Mouse (Mus musculus): ENCODE results near the gene Rnf43.

DNA sequence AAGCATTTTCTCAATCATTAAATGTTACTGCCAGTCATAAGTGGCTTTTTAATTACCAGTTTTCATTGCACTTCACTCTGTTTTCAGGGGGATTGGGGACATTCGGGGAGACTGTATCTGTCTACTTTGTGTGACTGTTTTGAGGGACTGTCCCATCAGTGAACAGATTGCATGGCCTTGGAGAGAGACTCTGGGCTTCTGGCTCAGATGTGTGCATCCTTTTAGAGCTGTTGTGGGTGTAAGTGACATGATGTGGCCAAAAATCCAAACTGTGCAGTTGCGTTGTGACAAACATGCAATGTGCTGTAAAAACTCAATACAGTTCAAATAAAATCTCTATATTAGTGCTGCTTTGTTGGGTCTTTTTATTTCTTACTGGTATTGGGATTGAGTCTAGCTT, 46.6 kb upstream of the Rnf43 start:
- no peak for TF ChIP-seq CTCF (IDR thresholded peaks at IDR 0.05; ENCODE audit: control insufficient read depth, insufficient read depth, insufficient read length)
- no peak for TF ChIP-seq USF1 (IDR thresholded peaks at IDR 0.05; ENCODE audit: low read depth)
- no peak for TF ChIP-seq CEBPB (IDR thresholded peaks at IDR 0.05; ENCODE audit: low read depth)
- TF ChIP-seq MAX (IDR thresholded peaks at IDR 0.05) = no peak
- TF ChIP-seq MYOG (IDR thresholded peaks at IDR 0.05; ENCODE audit: control insufficient read depth, extremely low read depth, insufficient read length) = no peak
- TF ChIP-seq FOSL1 (IDR thresholded peaks at IDR 0.05; ENCODE audit: insufficient read depth, low read length, poor library complexity, severe bottlenecking) = no peak
- no peak for TF ChIP-seq MYOD1 (IDR thresholded peaks at IDR 0.05; ENCODE audit: control insufficient read depth, insufficient read length, low read depth)

All from C2C12 (cell line).